Mouse (Mus musculus): Measurements from ENCODE around the gene Gm3371.
"Not testable (repeated sequence)": the region's sequence is repeated elsewhere in the genome, so short reads cannot be mapped to it uniquely, and the experiment has no call there.

DNA sequence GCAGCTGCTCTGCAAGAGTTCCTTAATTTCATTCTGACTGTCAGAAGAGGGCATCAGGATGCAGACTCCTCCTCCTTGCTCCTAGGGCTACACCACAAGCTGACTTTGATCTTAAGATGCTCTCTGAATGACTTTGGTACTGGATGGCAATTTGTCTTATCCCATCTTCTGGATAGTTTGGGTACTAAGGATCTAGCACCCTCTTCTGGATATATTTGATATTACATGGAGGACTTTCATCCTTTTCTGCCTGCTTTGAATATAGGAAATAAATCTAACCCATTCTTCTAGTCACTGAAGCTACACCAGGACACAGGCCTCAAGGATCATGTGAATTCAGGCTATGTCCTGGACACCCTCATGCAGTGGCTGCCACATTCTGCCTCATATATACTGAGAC is 48.2 kb downstream of the Gm3371 start:
- not testable (repeated sequence) for TF ChIP-seq HCFC1 (IDR thresholded peaks at IDR 0.05; ENCODE audit: borderline replicate concordance, insufficient read depth, low read length); CHD2 (IDR thresholded peaks at IDR 0.05; ENCODE audit: low read depth, low read length); MAFK (IDR thresholded peaks at IDR 0.05; ENCODE audit: insufficient read depth, low read depth, low read length); ZC3H11A (IDR thresholded peaks at IDR 0.05; ENCODE audit: borderline replicate concordance, low read depth, low read length)
